1 mouse cellular context compared by ENCODE assay signal in the genomic region with DNA sequence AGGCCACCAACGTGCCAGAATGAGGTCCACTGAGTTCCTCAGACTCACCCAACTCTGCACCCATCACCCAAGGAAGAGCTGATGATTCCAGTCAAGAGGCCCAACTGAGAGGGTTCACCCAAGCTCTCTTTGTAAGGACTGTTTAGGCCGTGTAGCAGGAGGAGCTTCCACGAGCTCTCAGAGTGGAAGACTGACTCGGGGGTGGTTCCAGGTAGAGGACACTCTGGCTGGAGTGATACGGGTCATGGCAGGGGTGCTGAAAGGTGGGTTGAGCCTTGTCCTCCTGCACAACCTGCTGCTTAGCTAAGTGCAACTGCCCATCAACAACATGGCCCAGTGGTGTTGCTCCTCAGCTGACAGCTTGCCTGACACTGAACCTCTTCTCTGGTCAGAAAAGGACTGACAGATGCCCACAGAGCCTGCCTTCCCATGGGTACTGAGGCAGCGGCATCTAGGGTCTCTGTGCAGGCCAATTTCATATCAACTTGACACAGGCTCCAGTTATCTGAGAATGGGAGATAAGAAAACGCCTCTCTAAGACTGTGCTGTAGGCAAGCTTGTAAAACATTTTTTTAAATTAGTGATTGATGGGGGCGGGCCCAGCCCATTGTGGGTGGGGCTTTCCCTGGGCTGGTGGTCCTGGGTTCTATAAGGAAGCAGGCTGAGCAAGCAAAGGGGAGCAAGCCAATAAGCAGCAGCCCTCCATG.
TF ChIP-seq lines count a peak whose summit lies in the region.

No protein-coding gene starts in this region.

TF ChIP-seq in MEL, 35 proteins besides CTCF, POLR2A, EP300 and RAD21:
- TF ChIP-seq MYC (IDR thresholded peaks at IDR 0.05; ENCODE audit: low read depth, low read length) (no peak), SIN3A (IDR thresholded peaks at IDR 0.05; ENCODE audit: low read length) (peak; percentile 72), E2F4 (IDR thresholded peaks at IDR 0.05; ENCODE audit: borderline replicate concordance, low read depth, low read length) (no peak), ZKSCAN1 (IDR thresholded peaks at IDR 0.05; ENCODE audit: low read depth, low read length) (no peak), MAZ (IDR thresholded peaks at IDR 0.05; ENCODE audit: low read depth, low read length) (no peak), ZC3H11A (IDR thresholded peaks at IDR 0.05; ENCODE audit: low read depth, low read length) (no peak), TAL1 (IDR thresholded peaks at IDR 0.05; ENCODE audit: low read length) (peak; percentile 67), KAT2A (conservative IDR thresholded peaks at IDR 0.05; ENCODE audit: low read depth, low read length) (no peak), UBTF (IDR thresholded peaks at IDR 0.05; ENCODE audit: borderline replicate concordance, insufficient read depth, low read depth, low read length) (no peak), ELF1 (IDR thresholded peaks at IDR 0.05; ENCODE audit: low read depth, low read length) (no peak), MAFK (IDR thresholded peaks at IDR 0.05; ENCODE audit: borderline replicate concordance, low read depth, low read length) (peak; percentile 41; the same call in 1 of the 2 replicates), ETS1 (IDR thresholded peaks at IDR 0.05; ENCODE audit: low read depth, low read length) (peak; percentile 73; the same call in 1 of the 2 replicates), MEF2A (IDR thresholded peaks at IDR 0.05; ENCODE audit: extremely low read depth, insufficient replicate concordance, low read depth, low read length, poor library complexity, severe bottlenecking) (no peak), GATA1 (IDR thresholded peaks at IDR 0.05; ENCODE audit: low read depth, low read length) (peak; percentile 96), HCFC1 (IDR thresholded peaks at IDR 0.05; ENCODE audit: low read depth, low read length) (no peak), USF2 (IDR thresholded peaks at IDR 0.05; ENCODE audit: borderline replicate concordance in 1 of 2, insufficient read depth in 1 of 2, low read depth in 1 of 2, low read length in 2 of 2) (no peak), POLR2AphosphoS2 (IDR thresholded peaks at IDR 0.05; ENCODE audit: low read length) (no peak), RCOR1 (IDR thresholded peaks at IDR 0.05; ENCODE audit: low read depth, low read length) (peak; percentile 91), TBP (IDR thresholded peaks at IDR 0.05; ENCODE audit: low read depth, low read length) (no peak), NELFE (IDR thresholded peaks at IDR 0.05; ENCODE audit: low read depth, low read length) (no peak), JUND (IDR thresholded peaks at IDR 0.05; ENCODE audit: low read depth, low read length) (no peak), ZMIZ1 (IDR thresholded peaks at IDR 0.05; ENCODE audit: low read depth, low read length) (no peak), USF1 (IDR thresholded peaks at IDR 0.05; ENCODE audit: low read depth, low read length) (no peak), CHD2 (IDR thresholded peaks at IDR 0.05; ENCODE audit: low read length) (no peak), SMC3 (IDR thresholded peaks at IDR 0.05; ENCODE audit: low read depth, low read length) (no peak), TCF12 (IDR thresholded peaks at IDR 0.05; ENCODE audit: low read depth, low read length) (peak; percentile 95), MAX (IDR thresholded peaks at IDR 0.05; ENCODE audit: low read length) (no peak), NRF1 (IDR thresholded peaks at IDR 0.05; ENCODE audit: insufficient read depth, low read depth, low read length, poor library complexity, severe bottlenecking) (no peak), BHLHE40 (IDR thresholded peaks at IDR 0.05; ENCODE audit: borderline replicate concordance, low read depth, low read length) (no peak), ZNF384 (IDR thresholded peaks at IDR 0.05; ENCODE audit: low read depth, low read length) (peak; percentile 95), POLR2AphosphoS5 (IDR thresholded peaks at IDR 0.05; ENCODE audit: borderline replicate concordance, low read depth, low read length) (no peak), GABPA (IDR thresholded peaks at IDR 0.05; ENCODE audit: low read depth, low read length) (no peak), MXI1 (IDR thresholded peaks at IDR 0.05; ENCODE audit: low read depth, low read length) (no peak), MYB (IDR thresholded peaks at IDR 0.05; ENCODE audit: low read depth, low read length) (no peak), CHD1 (IDR thresholded peaks at IDR 0.05; ENCODE audit: low read depth, low read length) (no peak)
